Mouse (Mus musculus) lung, postnatal 0 days (tissue): Measurements from ENCODE around the gene Mtss1l. TPM values are rescaled to one million over a fixed set of nuclear protein-coding genes. Genes with fewer than 3 reads are reported as not detected.
A peak's percentile ranks its signal among the peaks of the same experiment; 100 is the strongest.

Source experiments
- ATAC-seq: fragments of 200-750 bp; cut with Nextera tagmentation; 2 replicates; pipeline ENCODE4 v1.8.0; 2017; ENCODE audit warnings: moderate library complexity
- DNase-seq: peaks from one replicate; pipeline ENCODE4 v3.0.0-alpha.2; 2016; ENCODE audit warnings: low spot score
- H3K27ac ChIP-seq: fragments of 300-500 bp; sonication (generic); 2 replicates; pipeline ENCODE4 v1.5.1; 2014; ENCODE audit warnings: antibody characterized with exemption, mild to moderate bottlenecking, low read length, mixed read lengths
- H3K27me3 ChIP-seq: fragments of 300-500 bp; sonication (generic); replicated peaks from 2 replicates; pipeline ENCODE4 v1.6.1; 2014; ENCODE audit warnings: low read length, mixed read lengths; ENCODE audit not compliant: insufficient read depth
- H3K36me3 ChIP-seq: fragments of 300-500 bp; sonication (generic); 2 replicates; pipeline ENCODE4 v1.6.1; 2014; ENCODE audit warnings: low read length, mixed read lengths; ENCODE audit not compliant: insufficient read depth
- H3K4me1 ChIP-seq: fragments of 300-500 bp; sonication (generic); 2 replicates; pipeline ENCODE4 v1.6.1; 2014; ENCODE audit warnings: antibody characterized with exemption, low read depth, low read length, mixed read lengths; ENCODE audit not compliant: insufficient read depth
- H3K4me2 ChIP-seq: fragments of 300-500 bp; sonication (generic); replicated peaks from 2 replicates; pipeline ENCODE4 v1.6.1; 2014; ENCODE audit warnings: low read depth, mild to moderate bottlenecking, low read length, moderate library complexity, mixed read lengths
- H3K4me3 ChIP-seq: fragments of 300-500 bp; sonication (generic); 2 replicates; pipeline ENCODE4 v1.5.1; 2014; ENCODE audit warnings: low read depth, low read length
- H3K9ac ChIP-seq: fragments of 300-500 bp; sonication (generic); replicated peaks from 2 replicates; pipeline ENCODE4 v1.6.1; 2014; ENCODE audit warnings: low read depth, mild to moderate bottlenecking
- H3K9me3 ChIP-seq: fragments of 300-500 bp; sonication (generic); 2 replicates; pipeline ENCODE4 v1.6.1; 2016; ENCODE audit warnings: low read length, mixed read lengths
- CTCF ChIP-seq: IDR thresholded peaks from 2 replicates; pipeline ENCODE4 v1.5.1; 2016; ENCODE audit warnings: antibody characterized with exemption, mild to moderate bottlenecking
- EP300 ChIP-seq: IDR thresholded peaks from 2 replicates; pipeline ENCODE4 v1.6.1; 2016; ENCODE audit warnings: antibody characterized with exemption, mild to moderate bottlenecking, control low read depth
- WGBS: fragments of 180-500 bp; shearing (Covaris S2); extraction: QIAGEN DNeasy Blood & Tissue Kit; methylation state at CpG from one replicate; pipeline ENCODE4 v1.1.7; 2014; 5-methylcytosine and 5-hydroxymethylcytosine counted together
- polyA plus RNA-seq: library from polyadenylated mRNA; unstranded; fragments of >200 nt; fragmentation: Nextera tagmentation; extraction: Ambion mirVana; gene quantifications from 2 replicates; pipeline ENCODE4 v1.2.1, GENCODE M21; 2015

Mtss1l gene
- polyA plus RNA-seq, 1 experiment from 2014 or later, result 13.8 TPM

- no peak overlapping the region for H3K4me3 ChIP-seq
- H3K27me3 ChIP-seq, result no peaks in the 10 kb centered on the region
- DNase-seq, result peak; percentile 87
- peaks cover 41% of the 10 kb centered on the region; the same call in 1 of the 2 replicates for H3K4me1 ChIP-seq
- H3K36me3 ChIP-seq, result no peaks in the 10 kb centered on the region
- peak overlapping the region; percentile 90 for H3K27ac ChIP-seq
- H3K4me2 ChIP-seq, result no peak overlapping the region
- 36% methylated on average over 12 of the region's 12 CpGs for WGBS
- no peak overlapping the region for H3K9ac ChIP-seq
- no peaks in the 10 kb centered on the region for H3K9me3 ChIP-seq
- peak; percentile 58 for ATAC-seq
- TF ChIP-seq EP300, result peak; percentile 64
- peak; percentile 27; the same call in 1 of the 2 replicates for TF ChIP-seq CTCF
These were observed 2.2 kb upstream of the Mtss1l start for GRCm38 (mm10) chr8:110718969-110719670.

DNA sequence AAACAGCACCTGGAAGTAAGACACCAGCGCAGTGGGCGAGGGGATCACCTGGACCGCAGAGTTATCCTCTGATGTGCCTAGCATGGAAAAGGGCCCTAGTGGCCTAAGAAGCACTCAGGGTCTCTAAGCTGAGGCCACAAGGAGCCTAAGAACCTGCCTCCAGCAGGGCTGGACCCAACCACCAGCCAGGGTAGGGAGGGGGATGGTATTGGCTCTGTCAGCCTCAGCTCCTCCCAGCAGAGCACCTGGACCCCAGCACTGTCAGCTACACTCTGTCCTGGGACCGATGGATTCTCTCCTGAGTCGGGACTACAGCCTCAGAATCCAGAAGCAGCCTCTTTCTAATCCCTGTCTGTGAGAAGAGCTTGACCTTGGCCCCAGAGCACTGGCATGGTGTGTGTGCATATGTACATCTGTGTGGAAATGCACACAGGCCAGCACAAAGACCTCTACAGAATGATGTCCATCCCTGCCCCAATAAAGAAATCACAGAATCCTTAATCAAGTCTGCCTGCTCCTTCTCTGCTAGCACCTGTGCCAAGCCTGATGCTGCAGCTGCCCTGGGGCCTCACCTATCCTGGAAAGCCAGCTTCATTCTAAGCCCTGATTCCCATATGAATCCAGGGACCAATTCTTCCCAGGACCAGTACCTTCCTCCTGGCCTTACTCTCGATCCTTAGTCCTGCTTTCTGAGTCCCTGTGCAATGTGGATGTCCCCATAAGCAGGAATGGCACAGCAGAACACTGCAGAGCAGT, 1.2 kb upstream of the Mtss1l start:
- H3K4me1 ChIP-seq, result peaks cover 48% of the 10 kb centered on the region; the same call in 1 of the 2 replicates
- ATAC-seq (no peak), DNase-seq (no peak)
- peak overlapping the region; percentile 81; the same call in 1 of the 2 replicates for H3K4me2 ChIP-seq
- no peaks in the 10 kb centered on the region for H3K36me3 ChIP-seq
- TF ChIP-seq CTCF (no peak), EP300 (no peak)
- WGBS, result 63% methylated on average over 6 of the region's 6 CpGs
- peak overlapping the region; percentile 90 for H3K27ac ChIP-seq
- no peak overlapping the region; the same call in 1 of the 2 replicates for H3K4me3 ChIP-seq
- no peaks in the 10 kb centered on the region for H3K9me3 ChIP-seq
- H3K27me3 ChIP-seq, result no peaks in the 10 kb centered on the region
- no peak overlapping the region for H3K9ac ChIP-seq

DNA sequence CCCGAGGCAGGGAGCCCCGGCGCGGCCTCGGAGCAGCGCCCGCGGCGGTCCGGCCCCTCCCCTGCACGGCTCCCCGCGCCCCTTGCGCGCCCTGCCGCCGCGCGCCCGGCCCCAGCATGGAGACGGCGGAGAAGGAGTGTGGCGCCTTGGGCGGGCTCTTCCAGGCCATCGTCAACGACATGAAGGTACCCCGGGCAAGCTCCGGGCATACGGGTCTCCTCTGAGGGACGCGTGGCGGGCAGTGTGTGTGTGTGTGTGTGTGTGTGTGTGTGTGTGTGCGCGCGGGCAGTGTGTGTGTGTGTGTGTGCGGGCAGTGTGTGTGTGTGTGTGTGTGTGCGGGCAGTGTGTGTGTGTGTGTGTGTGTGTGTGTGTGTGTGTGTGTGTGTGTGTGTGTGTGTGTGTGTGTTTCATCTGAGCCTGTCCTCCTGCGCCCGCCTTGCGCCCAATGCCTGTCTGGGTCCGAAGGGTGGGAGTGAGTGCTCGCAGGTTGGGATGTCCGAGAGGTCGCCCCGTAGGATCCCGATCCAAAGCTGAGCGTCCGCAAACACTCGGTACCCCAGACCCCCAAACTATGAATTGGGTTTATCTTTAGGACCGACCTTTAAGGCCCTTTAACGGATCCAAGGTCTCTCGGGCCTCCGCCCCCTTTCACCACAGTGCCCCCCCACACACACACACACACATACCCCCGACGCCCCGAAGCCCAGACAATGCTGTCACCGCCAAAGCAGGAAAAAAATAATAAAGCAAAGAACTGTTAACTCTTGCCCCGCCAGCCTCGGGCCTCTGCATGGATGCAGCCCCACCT, 534 bp downstream of the Mtss1l start:
- no peaks in the 10 kb centered on the region for H3K27me3 ChIP-seq
- DNase-seq, result peak; percentile 73
- H3K9me3 ChIP-seq, result no peaks in the 10 kb centered on the region
- TF ChIP-seq EP300, result no peak
- peak; percentile 57 for ATAC-seq
- H3K4me3 ChIP-seq, result peak overlapping the region; percentile 62
- peaks cover 44% of the 10 kb centered on the region; the same call in 1 of the 2 replicates for H3K4me1 ChIP-seq
- H3K4me2 ChIP-seq, result peak overlapping the region; percentile 81
- H3K36me3 ChIP-seq, result no peaks in the 10 kb centered on the region; the same call in 1 of the 2 replicates
- H3K9ac ChIP-seq, result peak overlapping the region; percentile 78
- under 1% methylated on average over 34 of the region's 59 CpGs for WGBS
- H3K27ac ChIP-seq, result peak overlapping the region; percentile 90

GRCm38 (mm10) chr8:110722414-110723011, 1.2 kb downstream of the Mtss1l start:
- H3K9me3 ChIP-seq, result no peaks in the 10 kb centered on the region
- TF ChIP-seq CTCF, result no peak
- peaks cover 37% of the 10 kb centered on the region; the same call in 1 of the 2 replicates for H3K4me1 ChIP-seq
- H3K4me3 ChIP-seq, result peak overlapping the region; percentile 62
- no peak overlapping the region for H3K27ac ChIP-seq
- no peak for DNase-seq
- peak overlapping the region; percentile 32 for H3K9ac ChIP-seq
- WGBS, result 35% methylated on average over 11 of the region's 11 CpGs
- no peaks in the 10 kb centered on the region for H3K27me3 ChIP-seq
- no peak for ATAC-seq
- peak overlapping the region; percentile 81 for H3K4me2 ChIP-seq
- peaks cover 6% of the 10 kb centered on the region for H3K36me3 ChIP-seq

GRCm38 (mm10) chr8:110724493-110724892, 3.2 kb downstream of the Mtss1l start:
- H3K9ac ChIP-seq, result peak overlapping the region; percentile 19; the same call in 1 of the 2 replicates

More at GRCm38 (mm10) chr8:110724493-110724892, 3.2 kb downstream of the Mtss1l start:
- no peak overlapping the region for H3K4me3 ChIP-seq
- no peaks in the 10 kb centered on the region for H3K9me3 ChIP-seq
- peaks cover 20% of the 10 kb centered on the region for H3K36me3 ChIP-seq
- TF ChIP-seq EP300, result no peak
- no peak for TF ChIP-seq CTCF
- WGBS, result 63% methylated on average over 3 of the region's 3 CpGs
- H3K27ac ChIP-seq, result no peak overlapping the region
- DNase-seq (no peak), ATAC-seq (no peak)
- H3K27me3 ChIP-seq, result no peaks in the 10 kb centered on the region
- peaks cover 28% of the 10 kb centered on the region; the same call in 1 of the 2 replicates for H3K4me1 ChIP-seq
- H3K4me2 ChIP-seq, result peak overlapping the region; percentile 32; the same call in 1 of the 2 replicates
